Mouse (Mus musculus) liver, embryonic 15.5 days (tissue): ENCODE results near the gene Tnfrsf22. TPM values are rescaled to one million over a fixed set of nuclear protein-coding genes. Genes with fewer than 3 reads are reported as not detected.
"Not testable (repeated sequence)": the region's sequence is repeated elsewhere in the genome, so short reads cannot be mapped to it uniquely, and the experiment has no call there.

Experiments used
- ATAC-seq: fragments of 200-750 bp; cut with Nextera tagmentation; 2 replicates; pipeline ENCODE4 v1.8.0; 2017; ENCODE audit warnings: moderate number of reproducible peaks, mild to moderate bottlenecking, moderate library complexity; ENCODE audit not compliant: insufficient read depth
- H3K27ac ChIP-seq: fragments of 300-500 bp; sonication (generic); replicated peaks from 2 replicates; pipeline ENCODE4 v1.5.1; 2015; ENCODE audit warnings: mild to moderate bottlenecking, inconsistent platforms
- H3K27me3 ChIP-seq: fragments of 300-500 bp; sonication (generic); 2 replicates; pipeline ENCODE4 v1.6.1; 2015; ENCODE audit warnings: mild to moderate bottlenecking, inconsistent platforms
- H3K36me3 ChIP-seq: fragments of 300-500 bp; sonication (generic); replicated peaks from 2 replicates; pipeline ENCODE4 v1.6.1; 2015; ENCODE audit warnings: moderate library complexity, mild to moderate bottlenecking, inconsistent platforms
- H3K4me1 ChIP-seq: fragments of 300-500 bp; sonication (generic); replicated peaks from 2 replicates; pipeline ENCODE4 v1.6.1; 2015; ENCODE audit warnings: inconsistent platforms
- H3K4me2 ChIP-seq: fragments of 300-500 bp; sonication (generic); 2 replicates; pipeline ENCODE4 v1.6.1; 2015; ENCODE audit warnings: moderate library complexity, mild to moderate bottlenecking, inconsistent platforms
- H3K4me3 ChIP-seq: fragments of 300-500 bp; sonication (generic); replicated peaks from 2 replicates; pipeline ENCODE4 v1.5.1; 2015; ENCODE audit warnings: mild to moderate bottlenecking, inconsistent platforms
- H3K9ac ChIP-seq: fragments of 300-500 bp; sonication (generic); 2 replicates; pipeline ENCODE4 v1.6.1; 2015; ENCODE audit warnings: moderate library complexity, mild to moderate bottlenecking, inconsistent platforms
- H3K9me3 ChIP-seq: fragments of 300-500 bp; sonication (generic); replicated peaks from 2 replicates; pipeline ENCODE4 v1.6.1; 2016; ENCODE audit warnings: inconsistent platforms
- WGBS: fragments of 180-500 bp; shearing (Covaris S2); methylation state at CpG from one replicate; pipeline ENCODE4 v1.1.7; 2015; ENCODE audit warnings: mixed read lengths; ENCODE audit not compliant: insufficient replicate concordance; 5-methylcytosine and 5-hydroxymethylcytosine counted together
- polyA plus RNA-seq: library from polyadenylated mRNA; unstranded; fragments of >200 nt; fragmentation: Nextera tagmentation; extraction: Ambion mirVana; gene quantifications from 2 replicates; pipeline ENCODE4 v1.2.1, GENCODE M21; 2015

The Tnfrsf22 gene
- polyA plus RNA-seq, 1 experiment from 2014 or later: 0.58 TPM

DNA sequence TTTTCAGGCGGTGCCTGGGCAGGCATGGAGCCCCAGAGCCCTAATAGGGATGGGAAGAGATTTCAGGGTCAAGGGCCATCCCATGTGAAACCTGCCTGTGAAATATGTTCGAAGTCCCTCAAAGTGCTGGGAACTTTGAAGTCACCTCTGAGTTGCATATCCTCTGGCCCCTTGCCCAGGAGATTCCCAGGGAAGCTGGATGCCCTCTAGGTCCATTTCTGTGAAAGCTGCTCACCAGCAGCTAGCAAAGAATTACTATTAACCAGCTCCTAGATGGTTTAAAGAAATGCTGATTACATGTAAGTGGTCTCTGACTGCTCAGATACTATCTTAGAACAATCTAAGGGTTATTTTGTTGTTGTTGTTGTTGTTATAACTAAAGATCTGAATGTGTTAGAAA lies 35.1 kb upstream of the Tnfrsf22 start:
- not testable (repeated sequence) for H3K27me3 ChIP-seq, H3K4me3 ChIP-seq, H3K9me3 ChIP-seq, H3K9ac ChIP-seq, H3K4me1 ChIP-seq, H3K4me2 ChIP-seq, H3K36me3 ChIP-seq, ATAC-seq, H3K27ac ChIP-seq
- WGBS: 66% methylated on average over 2 of the region's 2 CpGs

DNA sequence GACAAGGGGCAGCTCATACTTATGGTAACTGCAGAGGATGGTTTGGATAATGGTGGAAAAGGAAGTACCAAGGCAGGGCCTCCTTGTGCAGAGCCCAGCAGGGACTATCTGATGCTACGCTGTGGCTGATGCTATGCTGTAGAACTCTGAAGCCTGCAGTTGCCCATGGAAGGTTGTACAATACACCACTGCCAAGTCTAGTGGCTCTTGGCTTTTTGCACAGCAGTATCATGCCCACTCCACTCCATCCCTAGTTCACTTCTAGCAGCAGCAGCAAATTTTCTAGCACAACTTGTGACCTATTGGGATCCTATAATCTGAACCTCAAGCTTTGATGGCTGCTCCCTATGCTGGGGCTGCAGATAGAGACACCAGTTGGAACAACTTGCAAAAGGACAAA lies 32.1 kb upstream of the Tnfrsf22 start:
- no peaks in the 10 kb centered on the region for H3K36me3 ChIP-seq
- H3K4me2 ChIP-seq: no peak overlapping the region
- H3K27ac ChIP-seq: no peak overlapping the region
- no peaks in the 10 kb centered on the region for H3K9me3 ChIP-seq
- H3K4me3 ChIP-seq: no peak overlapping the region
- H3K27me3 ChIP-seq: peaks cover 8% of the 10 kb centered on the region
- 0 out of 2 replicates have a peak, but pooled peaks cover 5% of the 10 kb centered on the region for H3K4me1 ChIP-seq
- H3K9ac ChIP-seq: no peak overlapping the region
- WGBS: 65% methylated on average over 1 of the region's 1 CpGs
- ATAC-seq: no peak

DNA sequence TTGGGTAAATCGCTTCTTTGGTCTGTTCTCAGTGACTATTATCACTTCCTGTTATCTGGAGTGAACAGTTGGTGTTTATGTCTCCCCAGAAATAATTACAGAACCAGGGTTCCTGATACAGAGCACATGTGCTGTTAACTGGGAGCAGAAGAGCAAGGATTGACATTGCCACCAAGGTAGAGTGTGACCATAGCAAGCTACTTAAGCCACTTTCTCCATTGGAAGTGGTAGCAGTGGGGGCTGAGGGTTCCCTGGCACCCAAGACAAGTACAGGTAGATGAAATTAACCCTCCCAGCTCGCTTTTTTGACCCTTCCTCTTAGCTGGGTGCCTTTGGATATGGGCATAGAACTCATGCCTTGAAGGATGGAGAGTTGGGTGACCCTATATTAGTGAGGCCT lies 31.4 kb upstream of the Tnfrsf22 start:
- ATAC-seq: not testable (repeated sequence)
- WGBS: 24% methylated on average over 2 of the region's 2 CpGs

DNA sequence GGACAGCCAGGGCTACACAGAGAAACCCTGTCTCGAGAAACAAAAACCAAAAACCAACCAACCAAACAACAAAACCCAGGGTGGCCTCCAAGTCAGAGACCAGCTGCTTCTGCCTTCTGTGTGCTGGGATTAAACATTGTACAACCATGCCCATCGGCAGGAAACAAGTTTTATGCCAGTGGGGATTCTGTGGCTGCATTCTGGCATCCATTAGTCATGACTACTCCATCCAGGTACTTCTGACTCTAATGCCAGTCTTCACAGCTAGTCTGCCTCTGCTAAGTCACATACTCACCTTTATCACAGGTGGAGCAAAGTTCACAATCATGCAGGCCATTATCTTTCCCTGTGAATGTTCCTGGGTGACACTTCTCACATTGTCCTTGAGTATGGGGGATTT lies 30.2 kb upstream of the Tnfrsf22 start:
- H3K4me3 ChIP-seq, H3K4me2 ChIP-seq, H3K4me1 ChIP-seq, ATAC-seq, H3K9ac ChIP-seq, H3K9me3 ChIP-seq, H3K27ac ChIP-seq, H3K27me3 ChIP-seq, H3K36me3 ChIP-seq: not testable (repeated sequence)
- WGBS: 59% methylated on average over 2 of the region's 2 CpGs

More for the DNA sequence above, 31.4 kb upstream of the Tnfrsf22 start:
- not testable (repeated sequence) for H3K4me3 ChIP-seq, H3K9me3 ChIP-seq, H3K9ac ChIP-seq, H3K27me3 ChIP-seq, H3K36me3 ChIP-seq, H3K4me2 ChIP-seq, H3K27ac ChIP-seq, H3K4me1 ChIP-seq

DNA sequence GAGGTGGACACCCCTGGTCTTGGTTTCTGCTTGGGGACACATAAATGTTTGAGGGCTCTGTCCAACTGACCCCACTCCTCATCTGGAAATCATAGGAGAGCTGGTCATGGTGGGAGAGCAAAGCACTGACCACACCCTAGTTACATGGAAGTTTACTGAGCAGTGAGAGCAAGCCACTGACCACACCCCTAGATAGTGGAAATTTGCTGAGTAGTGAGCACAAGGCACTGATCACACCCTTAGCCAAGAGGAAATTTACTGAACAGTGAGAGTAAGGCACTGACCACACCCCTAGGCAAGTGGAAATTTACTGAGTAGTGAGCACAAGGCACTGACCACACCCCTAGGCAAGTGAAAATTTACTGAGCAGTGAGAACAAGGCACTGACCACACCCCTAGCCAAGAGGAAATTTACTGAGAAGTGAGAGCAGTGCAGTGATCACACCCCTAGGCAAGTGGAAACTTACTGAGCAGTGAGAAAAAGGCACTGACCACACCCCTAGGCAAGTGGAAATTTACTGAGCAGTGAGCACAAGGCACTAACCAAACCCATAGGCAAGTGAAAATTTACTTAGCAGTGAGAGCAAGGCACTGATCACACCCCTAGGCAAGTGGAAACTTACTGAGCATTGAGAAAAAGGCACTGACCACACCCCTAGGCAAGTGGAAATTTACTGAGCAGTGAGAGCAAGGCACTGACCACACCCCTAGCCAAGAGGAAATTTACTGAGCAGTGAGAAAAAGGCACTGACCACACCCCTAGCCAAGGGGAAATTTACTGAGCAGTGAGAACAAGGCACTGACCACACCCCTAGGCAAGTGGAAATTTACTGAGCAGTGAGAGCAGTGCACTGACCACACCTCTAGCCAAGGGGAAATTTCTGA lies 17.2 kb upstream of the Tnfrsf22 start:
- 0 out of 2 replicates have a peak, but pooled peaks cover 5% of the 10 kb centered on the region for H3K4me1 ChIP-seq
- ATAC-seq: no peak

DNA sequence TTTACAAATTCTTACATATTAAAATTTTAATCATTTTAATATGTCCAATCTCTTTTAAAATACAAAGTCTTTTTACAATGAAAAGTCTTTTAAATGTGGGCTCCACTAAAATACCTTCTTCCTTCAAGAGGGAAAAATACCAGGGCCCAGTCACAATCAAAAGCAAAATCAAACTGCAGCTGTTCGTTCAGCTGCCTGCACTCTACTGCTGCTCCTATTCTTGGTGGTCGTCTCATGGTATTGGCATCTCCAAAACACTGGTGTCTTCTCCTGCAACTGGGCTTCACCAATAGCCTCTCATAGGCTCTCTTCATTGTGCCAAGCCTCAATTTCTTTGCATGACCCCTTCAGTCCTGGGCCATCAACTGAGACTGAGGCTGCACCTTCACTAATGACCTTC lies 14.0 kb upstream of the Tnfrsf22 start:
- Histone ChIP-seq H3K9me3 (no peaks in the 10 kb centered on the region), H3K4me2 (no peak overlapping the region), H3K9ac (no peak overlapping the region), H3K27me3 (no peaks in the 10 kb centered on the region), H3K4me3 (no peak overlapping the region), H3K4me1 (0 out of 2 replicates have a peak, but pooled peaks cover 5% of the 10 kb centered on the region), H3K36me3 (no peaks in the 10 kb centered on the region), H3K27ac (no peak overlapping the region)
- WGBS: 68% methylated on average over 2 of the region's 2 CpGs
- no peak for ATAC-seq

More for the DNA sequence above, 17.2 kb upstream of the Tnfrsf22 start:
- Histone ChIP-seq H3K27me3 (no peaks in the 10 kb centered on the region), H3K9me3 (no peaks in the 10 kb centered on the region), H3K27ac (no peak overlapping the region), H3K36me3 (no peaks in the 10 kb centered on the region), H3K4me3 (no peak overlapping the region), H3K9ac (no peak overlapping the region), H3K4me2 (no peak overlapping the region)

DNA sequence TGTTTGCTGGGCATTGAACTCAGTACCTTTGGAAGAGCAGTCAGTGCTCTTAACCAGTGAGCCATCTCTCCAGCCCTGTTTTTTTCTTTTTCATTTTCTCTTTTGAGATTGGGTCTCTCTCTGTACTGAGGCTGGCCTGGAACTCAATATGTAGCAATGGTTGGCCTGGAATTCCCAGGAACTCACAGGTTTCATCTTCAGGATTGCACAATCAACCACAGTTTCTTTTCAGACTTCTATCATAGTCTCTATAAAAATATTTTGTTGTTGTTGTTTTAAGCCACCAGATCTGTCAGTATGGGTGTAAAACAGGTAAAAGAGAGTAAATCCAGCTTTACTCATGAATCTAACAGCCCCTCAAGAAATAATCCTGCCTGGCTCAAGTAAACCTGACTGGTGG lies 11.3 kb upstream of the Tnfrsf22 start:
- H3K27me3 ChIP-seq: no peaks in the 10 kb centered on the region
- no peaks in the 10 kb centered on the region for H3K9me3 ChIP-seq
- no peaks in the 10 kb centered on the region for H3K36me3 ChIP-seq
- ATAC-seq: no peak
- no peak overlapping the region for H3K4me2 ChIP-seq
- no peak overlapping the region for H3K9ac ChIP-seq
- no peak overlapping the region for H3K27ac ChIP-seq
- H3K4me3 ChIP-seq: no peak overlapping the region
- H3K4me1 ChIP-seq: no peaks in the 10 kb centered on the region

DNA sequence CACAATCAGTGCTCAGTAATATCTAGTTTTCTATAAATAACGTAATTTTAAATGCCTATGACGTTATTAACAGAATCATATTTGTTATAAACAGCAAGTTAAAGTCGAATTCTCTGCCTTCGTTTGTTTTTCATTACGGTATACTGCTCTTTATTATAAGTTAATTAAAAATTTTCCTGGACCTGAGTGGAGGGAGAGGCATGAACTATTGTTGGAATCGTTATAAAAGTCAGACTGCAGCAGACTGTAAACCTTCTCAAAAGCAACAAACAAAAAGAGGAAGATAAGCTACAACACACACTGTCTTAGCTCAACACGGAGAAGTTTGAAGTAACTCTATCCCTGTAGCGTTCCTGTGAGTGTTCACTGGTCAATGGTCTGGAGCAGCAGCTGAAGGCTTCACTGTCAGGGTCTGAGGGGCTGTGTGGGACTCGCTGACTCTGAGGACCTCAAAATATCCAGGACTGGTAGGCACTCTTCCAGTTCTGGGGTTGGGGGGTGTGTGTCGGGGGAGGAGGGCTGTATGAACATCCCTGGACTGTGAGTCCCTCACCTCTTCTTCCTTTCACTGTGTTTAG lies 397 bp upstream of the Tnfrsf22 start:
- not testable (repeated sequence) for H3K4me1 ChIP-seq, H3K27ac ChIP-seq, ATAC-seq, H3K27me3 ChIP-seq, H3K9ac ChIP-seq, H3K36me3 ChIP-seq, H3K9me3 ChIP-seq, H3K4me3 ChIP-seq
- peak overlapping the region; percentile 80; the same call in 1 of the 2 replicates for H3K4me2 ChIP-seq
- 45% methylated on average over 10 of the region's 10 CpGs for WGBS

DNA sequence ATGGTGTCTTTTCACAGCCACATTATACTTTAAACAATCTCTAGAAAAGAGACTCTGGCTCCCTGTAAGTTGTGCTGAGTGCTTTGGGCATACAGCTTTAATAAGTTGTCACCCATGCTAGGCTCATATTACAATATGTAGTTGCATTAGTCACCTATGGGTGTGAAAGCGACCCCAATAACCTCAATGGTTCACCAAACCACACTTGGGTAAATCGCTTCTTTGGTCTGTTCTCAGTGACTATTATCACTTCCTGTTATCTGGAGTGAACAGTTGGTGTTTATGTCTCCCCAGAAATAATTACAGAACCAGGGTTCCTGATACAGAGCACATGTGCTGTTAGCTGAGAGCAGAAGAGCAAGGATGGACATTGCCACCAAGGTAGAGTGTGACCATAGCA lies 5.5 kb downstream of the Tnfrsf22 start:
- WGBS: 40% methylated on average over 2 of the region's 2 CpGs
- ATAC-seq, H3K9ac ChIP-seq, H3K27ac ChIP-seq, H3K4me3 ChIP-seq, H3K36me3 ChIP-seq, H3K27me3 ChIP-seq, H3K9me3 ChIP-seq, H3K4me2 ChIP-seq, H3K4me1 ChIP-seq: not testable (repeated sequence)

DNA sequence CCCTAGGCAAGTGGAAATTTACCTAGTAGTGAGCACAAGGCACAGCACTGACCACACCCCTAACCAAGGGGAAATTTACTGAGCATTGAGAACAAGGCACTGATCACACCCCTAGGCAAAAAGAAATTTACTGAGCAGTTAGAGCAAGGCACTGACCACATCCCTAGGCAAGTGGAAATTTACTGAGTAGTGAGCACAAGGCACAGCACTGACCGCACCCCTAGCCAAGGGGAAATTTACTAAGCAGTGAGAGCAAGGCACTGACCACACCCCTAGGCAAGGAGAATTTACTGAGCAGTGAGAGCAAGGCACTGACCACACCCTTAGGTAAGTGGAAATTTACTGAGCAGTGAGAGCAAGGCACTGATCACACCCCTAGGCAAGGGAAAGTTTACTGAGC lies 12.8 kb downstream of the Tnfrsf22 start:
- H3K27me3 ChIP-seq: no peaks in the 10 kb centered on the region
- H3K9ac ChIP-seq: no peak overlapping the region
- H3K36me3 ChIP-seq: no peaks in the 10 kb centered on the region
- no peak overlapping the region for H3K4me3 ChIP-seq
- H3K4me2 ChIP-seq: no peak overlapping the region
- 86% methylated on average over 1 of the region's 1 CpGs for WGBS
- no peak overlapping the region for H3K27ac ChIP-seq
- no peaks in the 10 kb centered on the region for H3K4me1 ChIP-seq
- no peaks in the 10 kb centered on the region for H3K9me3 ChIP-seq
- ATAC-seq: no peak

DNA sequence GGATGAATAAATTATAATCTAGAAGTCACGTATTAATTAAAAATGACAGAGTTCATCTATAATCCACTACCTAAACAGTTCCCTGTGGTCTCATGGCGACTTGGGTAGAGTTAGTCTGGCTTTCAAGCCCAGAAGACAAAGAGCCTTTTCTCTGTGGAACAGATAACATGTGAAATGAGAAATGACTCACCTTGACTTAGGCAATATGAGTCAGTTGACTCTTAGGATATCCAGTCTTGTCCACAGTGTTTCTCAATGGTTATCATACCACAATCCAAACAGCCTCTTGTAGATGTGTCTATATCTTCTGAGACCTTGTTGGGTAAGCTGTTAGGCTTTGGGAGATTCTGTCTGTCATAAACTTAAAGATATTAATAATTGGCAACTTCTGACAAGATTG lies 18.0 kb downstream of the Tnfrsf22 start:
- H3K27ac ChIP-seq: no peak overlapping the region
- no peak for ATAC-seq
- WGBS: 51% methylated on average over 2 of the region's 2 CpGs
- H3K4me1 ChIP-seq: no peaks in the 10 kb centered on the region
- no peak overlapping the region for H3K4me2 ChIP-seq
- H3K9ac ChIP-seq: no peak overlapping the region
- no peaks in the 10 kb centered on the region for H3K9me3 ChIP-seq
- H3K27me3 ChIP-seq: no peaks in the 10 kb centered on the region
- H3K4me3 ChIP-seq: no peak overlapping the region
- H3K36me3 ChIP-seq: no peaks in the 10 kb centered on the region

DNA sequence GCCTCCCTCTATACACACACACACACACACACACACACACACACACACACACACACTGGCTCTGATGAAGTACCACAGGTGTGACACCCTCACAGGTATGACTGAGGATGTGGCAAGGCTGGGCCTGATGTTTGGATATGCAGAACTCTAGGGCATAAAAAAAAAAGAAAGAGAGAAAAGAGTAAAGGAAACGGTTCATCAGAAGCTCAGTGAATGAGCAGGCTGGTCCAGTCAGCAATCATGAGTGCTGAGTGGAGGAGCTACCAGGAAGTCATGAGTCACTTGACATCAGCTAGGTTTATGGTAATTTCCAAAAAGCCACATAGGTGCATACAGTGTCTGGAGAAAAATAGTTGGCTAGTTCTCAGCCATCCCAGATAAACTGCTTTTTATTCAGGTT lies 20.0 kb downstream of the Tnfrsf22 start:
- 22% methylated on average over 1 of the region's 1 CpGs for WGBS
- Histone ChIP-seq H3K36me3 (no peaks in the 10 kb centered on the region), H3K27ac (no peak overlapping the region), H3K4me1 (no peaks in the 10 kb centered on the region), H3K9ac (no peak overlapping the region), H3K4me3 (no peak overlapping the region), H3K4me2 (no peak overlapping the region), H3K9me3 (no peaks in the 10 kb centered on the region), H3K27me3 (no peaks in the 10 kb centered on the region)
- no peak for ATAC-seq
